Mouse (Mus musculus): Measurements from ENCODE around the gene Cass4.

The Cass4 gene

DNA sequence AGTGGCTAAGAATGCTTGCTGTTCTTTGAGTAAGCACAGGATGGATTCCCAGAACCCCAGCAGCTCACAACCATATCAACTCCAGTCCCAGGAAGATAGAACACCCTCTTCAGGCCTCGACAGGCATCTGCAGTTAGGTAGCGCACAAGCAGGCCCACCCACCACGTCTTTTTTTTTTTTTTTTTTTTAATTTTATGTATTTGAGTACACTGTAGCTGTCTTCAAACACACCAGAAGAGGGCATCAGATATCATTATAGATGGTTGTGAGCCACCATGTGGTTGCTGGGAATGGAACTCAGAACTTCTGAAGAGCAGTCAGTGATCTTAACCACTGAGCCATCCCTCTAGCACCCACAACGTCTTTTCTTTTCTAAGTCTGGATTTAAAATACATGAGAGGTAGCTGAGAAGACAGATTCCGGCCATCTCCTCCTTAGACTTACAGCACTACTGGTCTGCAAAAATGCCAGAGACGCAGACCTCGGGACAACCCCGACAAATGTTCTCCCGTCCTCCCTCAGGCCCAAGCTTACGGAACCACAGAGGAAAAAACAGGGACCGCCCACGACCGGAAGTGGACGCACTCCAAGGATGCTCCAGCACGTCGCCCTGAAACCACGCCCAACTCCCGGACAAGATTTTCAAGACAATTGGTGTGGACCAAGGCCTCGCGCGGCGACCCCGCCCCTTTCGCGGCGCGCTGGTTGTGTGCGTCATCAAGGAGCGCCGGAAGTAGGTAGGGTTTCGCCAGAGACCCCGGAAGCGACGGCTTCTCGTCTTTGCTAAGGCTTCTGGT, 46.4 kb downstream of the Cass4 start, which contains the start of gene Rtf2:
Gene Rtf2 (plus strand): TSS at position 714 of the 797 bp plus-strand sequence.
- in situ Hi-C loops (cut with MboI, MseI): loop anchor here (5.0 kb wide), 1 partner anchor 63 kb away; no protein-coding TSS in a partner anchor

GRCm38 (mm10) chr2:172440640-172441005, 47.0 kb downstream of the Cass4 start:
- in situ Hi-C loops (cut with MboI, MseI): no loop called here

GRCm38 (mm10) chr2:172441176-172441575, 47.6 kb downstream of the Cass4 start:
- in situ Hi-C loops (cut with MboI, MseI): no loop called here

DNA sequence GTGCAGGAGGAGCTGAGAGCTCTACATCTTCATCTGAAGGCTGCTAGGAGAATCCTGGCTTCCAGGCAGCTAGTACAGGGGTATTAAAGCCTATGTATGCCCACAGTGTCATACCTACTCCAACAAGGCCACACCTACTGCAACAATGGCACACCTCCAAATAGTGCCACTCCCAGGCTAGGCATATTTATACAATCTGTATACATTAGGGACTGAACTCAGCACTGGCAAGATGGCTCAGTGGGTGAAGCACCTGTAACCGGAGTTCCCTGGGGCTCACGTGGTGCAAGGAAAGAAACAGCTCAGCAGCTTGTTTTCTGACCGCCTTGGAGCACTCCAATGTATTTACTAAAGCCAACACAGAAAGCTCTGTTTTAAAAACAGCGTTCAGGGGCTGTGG, 52.0 kb downstream of the Cass4 start:
- in situ Hi-C loops (cut with MboI, MseI): no loop called here

DNA sequence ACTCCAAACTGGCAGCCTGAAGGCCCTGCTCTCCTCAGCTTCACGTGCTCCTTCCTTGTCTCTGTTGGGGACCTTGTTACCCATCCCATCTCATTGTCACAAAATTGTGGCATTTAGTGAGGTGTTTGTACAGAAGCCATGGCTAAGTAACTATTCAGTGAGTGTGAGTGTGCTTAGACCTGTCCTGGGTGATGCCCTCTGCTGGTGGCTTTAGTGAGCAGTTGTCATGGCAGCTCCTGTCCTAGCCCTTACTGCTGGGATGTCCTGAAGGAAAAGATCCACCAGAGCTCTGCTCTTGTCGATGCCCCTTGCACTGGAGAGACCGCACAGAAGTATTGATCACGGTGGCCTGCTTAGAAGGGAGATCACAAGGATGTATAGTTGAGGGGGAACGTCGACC, 53.7 kb downstream of the Cass4 start:
- in situ Hi-C loops (cut with MboI, MseI): no loop called here

GRCm38 (mm10) chr2:172448329-172448728, 54.7 kb downstream of the Cass4 start:
- in situ Hi-C loops (cut with MboI, MseI): no loop called here

DNA sequence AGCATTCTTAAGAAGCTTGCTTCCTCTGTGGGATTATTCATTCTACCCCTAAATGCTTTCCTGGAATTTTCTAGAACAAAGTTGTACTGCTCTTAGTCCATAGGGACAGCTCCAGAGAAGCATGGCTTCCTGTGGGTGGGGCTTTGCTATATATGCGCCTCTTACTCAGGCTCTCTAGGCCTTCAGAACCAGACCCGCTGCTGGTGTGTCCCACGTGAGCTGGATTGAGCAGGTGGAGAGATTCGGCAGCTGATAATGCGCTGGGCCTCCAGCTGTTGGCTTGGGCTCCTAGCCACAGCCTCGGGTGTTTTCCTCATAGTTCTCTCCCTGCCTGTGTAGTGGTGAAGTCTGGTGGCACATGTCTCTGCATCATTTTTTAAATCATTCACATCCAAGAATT, 57.0 kb downstream of the Cass4 start:
- in situ Hi-C loops (cut with MboI, MseI): no loop called here

- in situ Hi-C loops (cut with MboI, MseI): no loop called here
Observed at GRCm38 (mm10) chr2:172452031-172452430, 58.4 kb downstream of the Cass4 start.

- in situ Hi-C loops (cut with MboI, MseI): no loop called here
Observed at GRCm38 (mm10) chr2:172452458-172452857, 58.9 kb downstream of the Cass4 start.

- in situ Hi-C loops (cut with MboI, MseI): no loop called here
Observed at GRCm38 (mm10) chr2:172458496-172458895, 64.9 kb downstream of the Cass4 start, which contains the start of gene Gcnt7. Gcnt7 (minus strand) TSS chr2:172458596.

- in situ Hi-C loops (cut with MboI, MseI): loop anchor here (10.0 kb wide), 1 partner anchor 1596 kb away; no protein-coding TSS in a partner anchor
Observed at GRCm38 (mm10) chr2:172460647-172461046, 67.1 kb downstream of the Cass4 start.

DNA sequence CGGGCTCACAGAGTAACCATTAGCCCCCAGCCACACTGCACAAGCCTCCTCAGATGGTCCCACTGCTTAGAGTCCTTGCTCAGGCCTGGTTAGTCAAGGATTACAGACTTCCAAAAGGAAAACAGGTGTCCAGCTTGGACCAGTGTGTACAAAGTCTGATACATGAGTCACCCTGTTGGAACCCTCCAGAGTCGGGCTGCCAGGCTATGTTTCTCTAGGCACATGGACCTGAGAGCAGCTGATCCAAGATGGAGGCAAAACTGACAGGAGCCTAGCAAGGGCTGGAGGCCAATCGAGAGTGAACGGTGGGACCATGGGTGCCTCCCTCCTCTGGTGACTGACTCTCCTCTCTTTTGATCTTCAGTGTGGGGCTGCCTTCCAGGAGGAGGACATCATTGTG, 69.2 kb downstream of the Cass4 start:
- in situ Hi-C loops (cut with MboI, MseI): loop anchor here (10.0 kb wide), 1 partner anchor 1598 kb away; no protein-coding TSS in a partner anchor

- in situ Hi-C loops (cut with MboI, MseI): loop anchor here (10.0 kb wide), 1 partner anchor 1602 kb away; no protein-coding TSS in a partner anchor
Observed at GRCm38 (mm10) chr2:172466427-172467132, 73.0 kb downstream of the Cass4 start.

GRCm38 (mm10) chr2:172467206-172467605, 73.6 kb downstream of the Cass4 start:
- in situ Hi-C loops (cut with MboI, MseI): loop anchor here (10.0 kb wide), 1 partner anchor 1602 kb away; no protein-coding TSS in a partner anchor

- in situ Hi-C loops (cut with MboI, MseI): loop anchor here (10.0 kb wide), 1 partner anchor 1604 kb away; no protein-coding TSS in a partner anchor
Observed at GRCm38 (mm10) chr2:172468346-172468819, 74.8 kb downstream of the Cass4 start.

GRCm38 (mm10) chr2:172472318-172472717, 78.7 kb downstream of the Cass4 start, which contains the start of gene Fam209:
Fam209 (plus strand) TSS chr2:172472520.
- in situ Hi-C loops (cut with MboI, MseI): no loop called here

- in situ Hi-C loops (cut with MboI, MseI): no loop called here
Observed at GRCm38 (mm10) chr2:172473591-172473990, 80.0 kb downstream of the Cass4 start.

DNA sequence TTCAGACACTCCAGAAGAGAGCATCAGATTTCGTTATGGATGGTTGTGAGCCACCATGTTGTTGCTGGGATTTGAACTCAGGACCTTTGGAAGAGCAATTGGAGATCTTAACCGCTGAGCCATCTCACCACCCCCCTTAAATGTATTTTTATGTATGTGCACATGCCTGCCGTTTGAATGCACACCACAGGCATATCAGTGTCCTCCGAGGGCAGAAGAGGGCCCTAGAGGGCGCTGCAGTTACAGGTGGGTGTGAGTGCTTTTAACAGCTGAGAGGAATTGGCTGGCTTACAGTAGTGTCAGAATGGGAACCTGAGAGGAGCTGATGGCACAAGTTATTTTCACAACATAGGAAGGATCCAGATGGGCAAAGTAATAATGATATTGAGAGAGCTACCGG, 81.4 kb downstream of the Cass4 start:
- in situ Hi-C loops (cut with MboI, MseI): no loop called here

DNA sequence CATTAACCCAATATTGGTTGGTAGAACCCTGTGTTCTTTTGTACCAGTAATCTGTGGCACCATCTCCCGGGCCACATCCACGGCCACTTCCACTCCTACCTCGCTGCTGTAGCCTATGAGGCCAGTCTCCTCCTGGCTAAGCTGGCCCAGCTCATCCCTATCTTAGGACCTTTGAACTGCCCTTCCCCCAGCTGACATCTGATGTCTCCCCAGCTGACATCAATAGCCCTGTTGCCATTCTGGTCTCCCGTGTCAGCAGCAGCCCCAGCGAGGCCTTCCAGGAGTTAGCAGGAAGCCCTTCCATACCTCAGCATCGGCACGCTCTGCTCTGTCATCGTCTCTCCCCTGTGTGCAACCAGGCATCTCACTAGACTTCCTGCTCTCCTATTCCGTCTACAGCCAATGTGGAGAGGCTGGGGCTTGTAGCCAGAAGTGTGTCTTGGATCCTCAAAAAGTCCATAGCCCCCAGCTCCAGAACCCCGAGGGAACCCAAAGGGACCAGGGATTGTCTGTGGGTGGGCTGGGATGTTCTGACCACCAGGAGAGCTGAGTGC, 83.2 kb downstream of the Cass4 start:
- in situ Hi-C loops (cut with MboI, MseI): no loop called here

DNA sequence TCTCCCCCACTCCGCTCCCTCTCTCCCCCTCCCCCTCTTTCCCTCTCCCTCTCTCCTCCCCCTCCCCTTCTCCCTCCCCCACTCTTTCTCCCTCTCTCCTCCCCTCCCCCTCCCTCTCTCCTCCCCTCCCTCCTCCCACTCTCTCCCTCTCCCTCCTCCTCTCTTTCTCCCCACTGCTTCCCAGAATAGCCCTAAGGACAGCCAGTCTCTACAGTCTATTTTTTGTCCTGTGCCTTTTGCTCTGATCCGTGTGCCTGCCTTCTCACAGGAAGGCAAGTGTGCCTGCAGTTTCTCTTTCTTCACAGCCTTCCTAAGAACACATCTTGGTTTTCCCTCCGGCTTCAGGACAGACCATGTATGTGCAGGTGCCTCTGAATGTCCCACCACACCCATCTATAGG, 83.8 kb downstream of the Cass4 start:
- in situ Hi-C loops (cut with MboI, MseI): no loop called here

GRCm38 (mm10) chr2:172477860-172478259, 84.3 kb downstream of the Cass4 start:
- in situ Hi-C loops (cut with MboI, MseI): no loop called here

DNA sequence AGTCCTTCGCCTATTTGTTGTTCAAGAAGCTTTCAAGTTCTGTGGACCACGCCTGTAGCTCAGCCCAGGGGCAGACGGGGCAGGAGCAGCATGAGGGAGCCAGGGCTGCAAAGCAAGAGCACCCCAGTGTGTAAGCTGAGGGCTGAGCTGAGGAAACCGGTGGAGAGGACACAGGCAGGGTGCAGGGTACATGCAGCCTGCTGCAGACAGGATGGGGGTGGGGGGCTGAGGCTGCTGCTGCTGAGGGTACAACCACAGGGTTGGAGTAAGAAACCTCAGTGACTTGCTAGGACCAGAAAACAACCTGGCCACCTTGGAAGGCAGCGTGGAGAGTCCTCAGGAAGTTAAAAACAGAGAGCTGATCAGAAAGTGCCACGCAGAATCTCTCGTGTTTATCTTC, 86.7 kb downstream of the Cass4 start:
- in situ Hi-C loops (cut with MboI, MseI): no loop called here

Data from regulatory T cell (primary cell).